Mouse (Mus musculus): ENCODE data around the gene Fam47e. TPM values are rescaled to one million over a fixed set of nuclear protein-coding genes. Genes with fewer than 3 reads are reported as not detected.

Gene Fam47e
- polyA plus RNA-seq, 1 experiment from 2014 or later = 0.13 TPM

DNA sequence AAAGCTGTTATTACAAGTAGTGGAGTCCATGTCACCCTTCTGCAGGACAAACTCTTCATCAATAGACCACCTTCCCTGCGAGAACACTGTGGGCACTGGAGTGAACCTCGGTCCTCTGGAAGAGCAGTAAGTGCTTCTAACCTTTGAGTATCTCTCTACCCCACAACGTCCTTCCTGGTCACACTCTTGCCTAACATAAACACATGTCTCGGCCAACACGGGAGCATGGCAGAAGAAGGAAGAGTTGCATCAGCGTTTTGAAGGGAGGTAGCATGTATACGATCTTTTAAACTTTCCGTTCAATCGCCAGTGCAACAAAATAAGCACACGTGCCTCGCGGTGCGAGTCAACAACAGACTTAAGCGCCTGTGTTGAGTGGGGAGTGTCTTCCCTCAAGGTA lies 24.7 kb downstream of the Fam47e start:
- no peak for ATAC-seq (ENCODE audit: low FRiP score, low TSS enrichment)
- no peak for TF ChIP-seq EP300 (optimal IDR thresholded peaks at IDR 0.05)
- TF ChIP-seq CTCF (IDR thresholded peaks at IDR 0.05; ENCODE audit: low read depth) = no peak
- Histone ChIP-seq H3K9me3 (ENCODE audit: control insufficient read depth, low read length) (no peaks in the 10 kb centered on the region), H3K27ac (replicated peaks) (no peak overlapping the region), H3K9ac (ENCODE audit: low read length) (no peak overlapping the region), H3K36me3 (ENCODE audit: control insufficient read depth, insufficient read depth, low read length) (no peaks in the 10 kb centered on the region), H3K4me3 (ENCODE audit: low read depth, low read length) (no peak overlapping the region), H3K4me1 (replicated peaks; ENCODE audit: control insufficient read depth, insufficient read depth) (no peaks in the 10 kb centered on the region), H3K27me3 (ENCODE audit: control insufficient read depth, insufficient read depth, low read length) (no peaks in the 10 kb centered on the region), H3K4me2 (replicated peaks; ENCODE audit: low read depth) (no peak overlapping the region)
- 71% methylated on average over 14 of the region's 14 CpGs for WGBS
- no peak for DNase-seq (ENCODE audit: low spot score)

DNA sequence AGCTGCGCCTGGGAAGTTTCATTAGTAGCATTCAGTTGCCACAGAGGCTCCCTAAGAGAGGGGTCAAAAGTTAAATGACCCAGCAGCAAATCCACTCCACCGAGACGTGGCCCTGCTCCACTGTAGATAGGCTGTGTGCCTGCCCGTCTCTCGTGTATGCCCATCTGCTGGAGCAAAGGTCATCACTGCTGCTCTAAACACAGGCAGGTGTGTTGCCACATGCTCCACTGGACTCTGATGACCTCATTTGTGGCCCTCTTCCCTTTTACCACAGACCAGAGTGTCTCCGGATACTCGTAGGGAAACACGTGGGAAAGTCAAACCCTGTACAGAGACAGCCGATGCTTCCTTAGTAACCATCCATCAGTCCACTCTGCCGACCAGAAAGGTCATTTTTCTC lies 31.1 kb downstream of the Fam47e start:
- H3K27ac ChIP-seq (replicated peaks) = no peak overlapping the region
- no peaks in the 10 kb centered on the region for H3K27me3 ChIP-seq (ENCODE audit: control insufficient read depth, insufficient read depth, low read length)
- H3K9ac ChIP-seq (ENCODE audit: low read length) = no peak overlapping the region
- H3K4me1 ChIP-seq (replicated peaks; ENCODE audit: control insufficient read depth, insufficient read depth) = no peaks in the 10 kb centered on the region
- H3K9me3 ChIP-seq (ENCODE audit: control insufficient read depth, low read length) = no peaks in the 10 kb centered on the region
- H3K4me2 ChIP-seq (replicated peaks; ENCODE audit: low read depth) = no peak overlapping the region
- no peaks in the 10 kb centered on the region for H3K36me3 ChIP-seq (ENCODE audit: control insufficient read depth, insufficient read depth, low read length)
- 42% methylated on average over 10 of the region's 10 CpGs for WGBS
- H3K4me3 ChIP-seq (ENCODE audit: low read depth, low read length) = no peak overlapping the region
- TF ChIP-seq EP300 (optimal IDR thresholded peaks at IDR 0.05) = no peak
- TF ChIP-seq CTCF (IDR thresholded peaks at IDR 0.05; ENCODE audit: low read depth) = no peak
- no peak for DNase-seq (ENCODE audit: low spot score)
- no peak for ATAC-seq (ENCODE audit: low FRiP score, low TSS enrichment)

DNA sequence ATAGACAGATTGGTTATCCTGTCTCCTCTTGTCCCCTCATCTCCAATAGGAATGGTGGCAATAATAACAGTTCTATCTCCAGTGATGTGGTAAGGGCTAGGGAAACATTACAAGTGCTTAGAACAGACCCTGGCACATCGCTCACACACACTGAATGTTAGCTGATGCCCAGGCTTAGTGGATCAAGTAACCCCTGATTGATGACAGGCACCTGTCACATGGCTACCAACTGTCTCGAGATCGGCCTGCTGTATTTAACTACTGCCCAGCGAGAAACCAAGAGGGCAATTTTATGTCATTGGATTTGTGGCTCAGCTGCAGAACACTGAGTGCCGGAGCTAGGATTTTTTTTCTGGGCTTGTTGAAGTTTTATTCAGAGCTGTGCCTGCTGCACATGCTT lies 40.2 kb downstream of the Fam47e start:
- Histone ChIP-seq H3K4me3 (ENCODE audit: low read depth, low read length) (no peak overlapping the region), H3K27ac (replicated peaks) (no peak overlapping the region), H3K36me3 (ENCODE audit: control insufficient read depth, insufficient read depth, low read length) (no peaks in the 10 kb centered on the region), H3K27me3 (ENCODE audit: control insufficient read depth, insufficient read depth, low read length) (no peaks in the 10 kb centered on the region), H3K4me2 (replicated peaks; ENCODE audit: low read depth) (no peak overlapping the region), H3K9me3 (ENCODE audit: control insufficient read depth, low read length) (no peaks in the 10 kb centered on the region), H3K9ac (ENCODE audit: low read length) (no peak overlapping the region), H3K4me1 (replicated peaks; ENCODE audit: control insufficient read depth, insufficient read depth) (no peaks in the 10 kb centered on the region)
- WGBS = 85% methylated on average over 5 of the region's 5 CpGs
- no peak for ATAC-seq (ENCODE audit: low FRiP score, low TSS enrichment)
- TF ChIP-seq CTCF (IDR thresholded peaks at IDR 0.05; ENCODE audit: low read depth) (no peak), EP300 (optimal IDR thresholded peaks at IDR 0.05) (no peak)
- DNase-seq (ENCODE audit: low spot score) = no peak

DNA sequence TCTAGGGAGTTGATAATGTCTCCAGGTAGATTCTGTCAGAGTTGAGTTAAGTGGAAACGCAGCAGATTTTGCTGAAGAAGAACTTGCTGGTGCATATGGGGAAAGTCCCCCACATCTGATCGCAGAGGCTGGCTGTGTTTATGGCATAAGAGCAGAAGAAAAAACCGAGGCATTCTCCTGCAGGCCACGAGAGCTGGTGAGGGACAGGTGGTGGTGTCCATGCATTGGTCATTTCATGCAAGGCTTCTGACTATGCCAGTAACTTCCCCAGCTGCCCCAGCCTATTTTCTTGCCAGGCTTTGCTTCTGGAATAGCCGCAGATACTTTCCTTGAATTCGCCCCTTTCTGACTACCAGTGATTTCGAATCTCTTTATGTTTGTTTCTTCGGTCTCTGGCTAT lies 42.0 kb downstream of the Fam47e start:
- no peaks in the 10 kb centered on the region for H3K9me3 ChIP-seq (ENCODE audit: control insufficient read depth, low read length)
- 83% methylated on average over 8 of the region's 8 CpGs for WGBS
- no peak for ATAC-seq (ENCODE audit: low FRiP score, low TSS enrichment)
- H3K9ac ChIP-seq (ENCODE audit: low read length) = no peak overlapping the region
- H3K36me3 ChIP-seq (ENCODE audit: control insufficient read depth, insufficient read depth, low read length) = no peaks in the 10 kb centered on the region
- H3K27me3 ChIP-seq (ENCODE audit: control insufficient read depth, insufficient read depth, low read length) = no peaks in the 10 kb centered on the region
- DNase-seq (ENCODE audit: low spot score) = no peak
- no peak overlapping the region for H3K4me3 ChIP-seq (ENCODE audit: low read depth, low read length)
- H3K4me2 ChIP-seq (replicated peaks; ENCODE audit: low read depth) = no peak overlapping the region
- no peaks in the 10 kb centered on the region for H3K4me1 ChIP-seq (replicated peaks; ENCODE audit: control insufficient read depth, insufficient read depth)
- H3K27ac ChIP-seq (replicated peaks) = no peak overlapping the region
- TF ChIP-seq CTCF (IDR thresholded peaks at IDR 0.05; ENCODE audit: low read depth) (no peak), EP300 (optimal IDR thresholded peaks at IDR 0.05) (no peak)

DNA sequence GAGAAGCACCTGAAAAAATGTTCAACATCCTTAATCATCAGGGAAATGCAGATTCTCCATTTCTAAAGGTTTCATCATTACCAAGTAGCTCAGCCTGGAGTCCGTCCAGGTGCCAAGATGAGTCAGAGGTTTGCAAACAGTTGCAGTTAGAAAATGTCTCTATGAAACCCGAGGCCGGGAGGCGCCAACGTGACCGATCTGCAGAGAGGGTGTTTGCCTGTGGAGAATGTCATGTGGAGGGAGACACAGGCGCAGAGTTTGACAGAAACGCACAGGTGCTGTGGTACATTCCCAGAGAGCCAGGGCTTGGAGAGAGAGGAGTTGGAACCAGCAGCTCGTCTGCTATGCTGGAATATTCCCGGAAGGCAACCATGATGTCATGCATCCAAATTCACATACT lies 44.2 kb downstream of the Fam47e start:
- ATAC-seq (ENCODE audit: low FRiP score, low TSS enrichment) = 0 out of 2 replicates have a peak, but pooled peaks have one; percentile 49

DNA sequence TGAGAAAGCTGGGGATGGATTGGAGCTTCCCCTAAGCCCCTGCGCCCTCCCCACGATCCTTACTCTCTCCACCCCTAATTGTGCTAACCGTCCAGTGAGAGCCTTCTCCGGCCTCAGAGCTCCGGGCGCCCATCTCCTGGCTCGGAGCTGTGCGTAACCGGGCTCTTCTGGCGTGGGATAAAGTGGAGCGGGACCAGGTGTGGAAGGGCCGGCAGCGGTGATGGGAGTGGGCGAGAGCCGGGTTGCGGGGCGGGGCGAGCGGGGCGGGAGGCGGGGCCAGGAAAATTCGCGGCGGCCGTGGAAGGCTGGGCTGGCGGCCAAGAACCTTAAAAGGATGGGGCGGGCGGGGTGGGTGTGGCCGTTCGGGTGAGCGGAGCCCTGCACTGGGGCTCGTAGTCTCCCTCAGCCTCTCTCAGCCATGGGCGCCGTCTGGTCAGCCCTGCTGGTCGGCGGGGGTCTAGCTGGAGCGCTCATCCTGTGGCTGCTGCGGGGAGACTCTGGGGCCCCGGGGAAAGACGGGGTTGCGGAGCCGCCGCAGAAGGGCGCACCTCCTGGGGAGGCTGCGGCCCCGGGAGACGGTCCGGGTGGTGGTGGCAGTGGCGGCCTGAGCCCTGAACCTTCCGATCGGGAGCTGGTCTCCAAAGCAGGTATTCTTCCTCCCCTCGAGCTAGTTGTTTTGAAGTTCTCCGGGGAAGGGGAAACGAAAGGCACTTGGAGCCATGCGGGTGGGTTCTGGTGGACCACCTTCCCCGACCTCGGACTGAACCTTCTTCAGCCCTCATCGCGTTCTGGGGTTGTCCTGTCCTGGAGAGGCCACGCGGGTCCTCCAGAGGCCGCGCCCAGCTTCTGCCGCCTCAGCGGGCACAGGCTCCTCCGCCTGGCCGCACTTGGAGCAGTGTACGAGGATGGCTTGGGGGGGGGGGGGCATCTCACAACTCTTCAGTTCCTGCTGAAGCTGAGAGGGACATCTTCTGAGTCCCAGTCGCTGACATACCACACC lies 48.1 kb downstream of the Fam47e start, which contains the start of gene Stbd1:
TSS of gene Stbd1 (plus strand) at position 351 of the 1,000 bp plus-strand sequence.
- peak; percentile 71 for DNase-seq (ENCODE audit: low spot score)
- Histone ChIP-seq H3K9me3 (ENCODE audit: control insufficient read depth, low read length) (no peaks in the 10 kb centered on the region), H3K4me3 (ENCODE audit: low read depth, low read length) (peak within 1 kb of the TSS; percentile 65), H3K27ac (replicated peaks) (peak within 1 kb of the TSS; percentile 67), H3K27me3 (ENCODE audit: control insufficient read depth, insufficient read depth, low read length) (no peaks in the 10 kb centered on the region), H3K36me3 (ENCODE audit: control insufficient read depth, insufficient read depth, low read length) (no peaks in the 10 kb centered on the region), H3K9ac (ENCODE audit: low read length) (peak within 1 kb of the TSS; percentile 74), H3K4me1 (replicated peaks; ENCODE audit: control insufficient read depth, insufficient read depth) (0 out of 2 replicates have a peak, but pooled peaks cover 3% of the 10 kb centered on the region), H3K4me2 (replicated peaks; ENCODE audit: low read depth) (peak within 1 kb of the TSS; percentile 89)
- no peak for TF ChIP-seq EP300 (optimal IDR thresholded peaks at IDR 0.05)
- peak; percentile 18; the same call in 1 of the 2 replicates for TF ChIP-seq CTCF (IDR thresholded peaks at IDR 0.05; ENCODE audit: low read depth)
- ATAC-seq (ENCODE audit: low FRiP score, low TSS enrichment) = peak; percentile 88
- WGBS = under 1% methylated on average over 52 of the region's 69 CpGs

More for the DNA sequence above, 44.2 kb downstream of the Fam47e start:
- Histone ChIP-seq H3K4me1 (replicated peaks; ENCODE audit: control insufficient read depth, insufficient read depth) (0 out of 2 replicates have a peak, but pooled peaks cover 3% of the 10 kb centered on the region), H3K36me3 (ENCODE audit: control insufficient read depth, insufficient read depth, low read length) (no peaks in the 10 kb centered on the region), H3K27ac (replicated peaks) (no peak overlapping the region), H3K9me3 (ENCODE audit: control insufficient read depth, low read length) (no peaks in the 10 kb centered on the region), H3K4me2 (replicated peaks; ENCODE audit: low read depth) (no peak overlapping the region), H3K4me3 (ENCODE audit: low read depth, low read length) (no peak overlapping the region), H3K9ac (ENCODE audit: low read length) (no peak overlapping the region), H3K27me3 (ENCODE audit: control insufficient read depth, insufficient read depth, low read length) (no peaks in the 10 kb centered on the region)
- TF ChIP-seq CTCF (IDR thresholded peaks at IDR 0.05; ENCODE audit: low read depth) = no peak
- no peak for TF ChIP-seq EP300 (optimal IDR thresholded peaks at IDR 0.05)
- 54% methylated on average over 10 of the region's 10 CpGs for WGBS
- peak; percentile 63 for DNase-seq (ENCODE audit: low spot score)

All from stomach, postnatal 0 days (tissue).